Mouse (Mus musculus) fibroblast of lung, adult 2 months (primary cell): Measurements from ENCODE around the gene Lrig1.

ENCODE experiments used
- DNase-seq: peaks from one replicate; pipeline ENCODE4 v3.0.0-alpha.2; 2011; ENCODE audit warnings: low read depth

Lrig1 gene

DNA sequence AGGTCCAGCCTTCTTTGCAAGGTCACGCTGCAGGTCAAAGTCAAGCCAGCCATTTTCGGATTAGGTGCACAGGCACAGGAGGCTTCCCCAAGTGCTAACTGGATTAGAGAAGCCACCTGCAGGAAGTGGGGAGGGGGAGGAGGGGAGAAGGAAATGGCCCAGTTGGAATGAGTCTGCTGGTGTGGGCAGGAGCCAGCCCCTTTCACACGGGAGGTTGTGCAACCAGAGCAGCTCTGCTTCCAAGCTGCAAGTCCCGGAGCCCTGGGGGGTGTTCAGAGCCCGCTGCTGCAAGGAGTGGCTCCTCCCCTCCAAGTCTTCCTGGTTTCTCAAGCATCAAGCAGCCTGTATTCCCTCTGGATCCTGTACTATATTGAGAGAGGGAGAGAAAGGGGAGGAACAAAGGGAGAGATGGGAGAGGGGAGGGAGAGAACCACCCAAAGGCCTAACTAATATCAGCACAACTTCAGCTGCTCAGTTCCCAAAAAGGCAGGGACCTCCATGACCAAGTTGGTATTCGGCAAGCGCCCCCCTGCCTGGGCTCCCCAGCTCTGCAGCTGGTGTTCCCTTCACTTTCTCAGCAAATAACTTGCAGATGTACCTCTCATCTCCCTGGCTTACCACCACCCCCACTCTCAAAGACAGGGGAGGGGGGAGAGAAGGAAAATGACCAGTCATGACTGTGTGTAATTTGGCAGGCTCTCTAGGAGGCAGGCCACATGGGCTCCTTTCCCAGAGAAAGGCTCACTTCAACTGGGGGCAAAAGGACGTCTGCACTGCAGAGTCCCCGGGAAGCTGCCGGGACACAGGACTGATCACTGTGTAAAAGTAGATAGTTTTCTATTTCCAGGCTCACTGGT, 52.2 kb downstream of the Lrig1 start:
- peak; percentile 90 for DNase-seq

DNA sequence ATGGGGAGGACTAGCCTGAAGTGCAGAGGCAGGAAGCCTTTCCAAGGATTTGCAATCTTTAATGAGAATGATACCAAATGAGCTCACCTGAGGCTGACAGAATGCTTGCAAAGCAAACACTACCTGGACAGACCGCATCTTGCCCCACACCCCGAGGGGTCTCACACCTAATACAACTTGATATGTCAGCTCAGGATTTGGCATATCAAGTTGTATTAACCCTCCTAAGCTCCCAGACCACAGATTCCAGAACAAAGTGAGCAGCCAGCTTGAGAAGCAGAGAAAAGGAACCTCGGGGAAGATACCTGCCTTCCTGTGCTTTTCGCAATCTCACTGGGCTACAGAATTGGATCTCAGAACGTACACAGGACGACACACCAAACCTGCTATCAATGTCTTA, 53.1 kb downstream of the Lrig1 start:
- no peak for DNase-seq

GRCm38 (mm10) chr6:94646274-94646863, 53.6 kb downstream of the Lrig1 start:
- DNase-seq: peak; percentile 77

DNA sequence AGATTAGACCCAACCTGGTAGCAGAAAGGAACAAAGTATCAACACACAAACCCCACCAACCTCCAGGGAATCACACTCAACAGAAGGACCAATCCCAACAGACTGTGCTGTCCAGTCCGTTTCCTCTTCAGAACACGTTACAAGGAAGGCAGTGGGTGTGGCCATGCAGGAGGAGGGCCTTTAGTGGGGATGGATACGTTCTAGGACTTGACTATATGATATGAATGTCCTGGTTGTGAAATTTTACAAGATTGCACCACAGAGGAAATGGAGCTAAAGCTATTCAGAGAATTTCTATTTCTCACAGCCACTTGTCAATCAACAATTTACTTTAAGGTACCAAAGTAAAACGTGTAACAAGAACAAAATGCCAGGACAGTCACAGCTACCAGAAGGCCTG, 54.2 kb downstream of the Lrig1 start:
- no peak for DNase-seq

- DNase-seq: no peak
Observed at GRCm38 (mm10) chr6:94644641-94645040, 55.3 kb downstream of the Lrig1 start.

DNA sequence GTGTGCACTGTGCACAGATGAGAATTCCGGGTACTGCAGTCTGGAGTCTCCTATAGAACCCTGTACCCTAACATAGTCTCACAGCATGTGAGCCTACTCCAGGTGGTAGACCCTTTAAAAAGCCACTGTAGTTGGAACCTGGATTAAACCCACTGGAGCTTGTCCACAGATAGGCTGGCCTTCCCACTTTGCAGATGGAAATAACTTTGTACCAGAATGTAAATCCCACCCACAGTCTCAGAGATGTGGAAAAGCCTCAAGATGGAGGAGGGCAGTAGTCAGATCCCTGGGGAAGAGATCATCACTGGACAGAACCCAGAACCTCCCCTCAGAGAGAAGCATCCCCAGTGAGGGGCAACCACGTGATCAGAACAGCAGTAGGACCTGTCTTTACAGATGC, 56.0 kb downstream of the Lrig1 start:
- DNase-seq: no peak

GRCm38 (mm10) chr6:94642048-94642447, 57.9 kb downstream of the Lrig1 start:
- DNase-seq: no peak

DNA sequence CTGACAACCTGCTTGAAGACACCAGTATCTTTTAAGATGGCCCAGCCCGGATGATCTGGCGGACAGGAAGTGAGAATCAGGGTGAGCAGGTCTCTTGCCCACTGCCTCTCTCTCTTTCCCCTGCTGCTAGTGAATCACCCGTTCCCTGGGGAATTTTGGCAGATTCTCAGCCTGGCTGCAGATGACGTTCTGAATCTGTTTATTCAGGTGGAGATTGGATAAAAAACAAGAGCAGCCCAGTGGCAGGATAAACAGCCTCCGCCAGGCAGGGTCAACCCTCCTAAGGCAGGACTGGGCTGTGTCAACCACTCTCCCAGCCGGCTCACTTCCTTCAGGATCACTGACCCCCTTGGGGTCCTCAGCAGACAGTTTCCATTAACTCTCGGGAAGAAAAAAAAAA, 59.7 kb downstream of the Lrig1 start:
- peak; percentile 67 for DNase-seq

DNA sequence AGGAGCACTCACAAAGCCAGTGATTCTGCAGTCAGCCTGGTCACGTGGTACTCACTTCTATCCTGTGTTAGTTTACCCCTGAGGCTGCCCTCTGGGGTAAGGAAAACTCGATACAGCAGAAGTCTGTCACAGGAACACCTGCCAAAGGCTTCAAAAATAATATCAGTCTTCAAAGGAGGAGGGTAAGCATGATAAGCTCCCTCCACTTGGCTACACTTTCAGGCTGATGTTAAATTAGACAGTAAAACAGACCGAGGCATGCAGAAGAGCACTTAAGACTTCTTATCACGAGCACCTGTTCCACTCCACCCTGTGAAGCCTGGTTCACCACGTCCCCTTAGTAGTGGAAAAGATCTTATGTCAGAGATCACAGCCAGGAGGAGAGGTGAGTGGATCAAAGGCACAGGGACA, 62.9 kb downstream of the Lrig1 start:
- no peak for DNase-seq

GRCm38 (mm10) chr6:94635343-94635742, 64.6 kb downstream of the Lrig1 start:
- no peak for DNase-seq

GRCm38 (mm10) chr6:94634710-94635109, 65.2 kb downstream of the Lrig1 start:
- DNase-seq: no peak

DNA sequence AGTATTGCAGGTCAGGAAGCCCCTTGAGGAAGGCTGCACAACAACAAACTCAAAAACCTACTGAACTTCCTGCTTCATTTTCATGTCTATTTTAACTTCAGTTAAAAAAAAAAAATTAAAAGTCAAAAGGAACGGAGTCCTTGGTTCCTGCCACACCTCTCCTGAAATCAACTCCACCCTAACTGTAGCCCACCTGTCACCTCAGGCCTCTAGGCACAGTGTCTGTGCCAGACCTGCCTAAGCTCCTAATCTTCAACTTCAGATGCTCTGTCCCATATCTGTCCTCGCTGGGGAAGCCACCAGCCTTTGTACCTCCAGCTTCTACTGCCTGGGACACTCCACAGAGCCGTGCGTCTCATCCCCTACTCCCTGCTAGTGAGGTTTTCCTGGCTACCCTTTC, 65.7 kb downstream of the Lrig1 start:
- DNase-seq: no peak

DNA sequence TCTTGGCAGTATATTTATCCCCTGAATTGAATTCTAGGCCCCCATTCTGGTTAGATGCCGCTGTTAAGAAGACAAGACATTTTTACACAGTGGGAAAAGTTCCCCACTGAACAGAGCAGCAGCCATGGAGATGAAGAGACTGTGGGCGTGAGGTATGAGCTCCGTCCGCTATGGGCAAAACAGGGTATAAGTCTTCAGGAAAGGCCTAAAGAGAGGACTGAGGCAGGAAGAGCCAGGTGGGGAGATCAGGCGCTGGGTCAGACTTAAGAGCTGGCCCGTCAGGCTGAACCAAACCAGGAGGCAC, 68.2 kb downstream of the Lrig1 start:
- no peak for DNase-seq

- peak; percentile 51 for DNase-seq
Observed at GRCm38 (mm10) chr6:94631051-94631778, 68.7 kb downstream of the Lrig1 start.

DNA sequence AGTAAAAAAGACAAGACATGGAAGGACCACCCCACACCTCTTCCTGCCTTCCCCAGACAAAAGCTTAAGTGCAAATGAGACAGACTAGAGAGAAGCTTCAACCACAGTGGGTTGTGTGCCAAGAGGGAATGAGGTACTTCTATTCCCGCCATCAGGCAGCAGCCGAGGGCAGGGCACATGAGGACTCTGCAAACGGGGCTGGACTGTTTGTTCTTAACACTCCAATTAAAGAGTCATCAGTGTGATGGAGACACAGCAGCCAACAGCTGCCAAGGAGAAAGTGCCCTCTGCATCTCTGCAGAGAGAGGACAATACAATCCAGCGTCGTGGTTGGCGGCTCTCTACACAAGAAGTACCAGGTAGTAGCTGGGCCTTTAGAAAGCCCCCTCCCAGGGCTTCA, 71.2 kb downstream of the Lrig1 start:
- no peak for DNase-seq

DNA sequence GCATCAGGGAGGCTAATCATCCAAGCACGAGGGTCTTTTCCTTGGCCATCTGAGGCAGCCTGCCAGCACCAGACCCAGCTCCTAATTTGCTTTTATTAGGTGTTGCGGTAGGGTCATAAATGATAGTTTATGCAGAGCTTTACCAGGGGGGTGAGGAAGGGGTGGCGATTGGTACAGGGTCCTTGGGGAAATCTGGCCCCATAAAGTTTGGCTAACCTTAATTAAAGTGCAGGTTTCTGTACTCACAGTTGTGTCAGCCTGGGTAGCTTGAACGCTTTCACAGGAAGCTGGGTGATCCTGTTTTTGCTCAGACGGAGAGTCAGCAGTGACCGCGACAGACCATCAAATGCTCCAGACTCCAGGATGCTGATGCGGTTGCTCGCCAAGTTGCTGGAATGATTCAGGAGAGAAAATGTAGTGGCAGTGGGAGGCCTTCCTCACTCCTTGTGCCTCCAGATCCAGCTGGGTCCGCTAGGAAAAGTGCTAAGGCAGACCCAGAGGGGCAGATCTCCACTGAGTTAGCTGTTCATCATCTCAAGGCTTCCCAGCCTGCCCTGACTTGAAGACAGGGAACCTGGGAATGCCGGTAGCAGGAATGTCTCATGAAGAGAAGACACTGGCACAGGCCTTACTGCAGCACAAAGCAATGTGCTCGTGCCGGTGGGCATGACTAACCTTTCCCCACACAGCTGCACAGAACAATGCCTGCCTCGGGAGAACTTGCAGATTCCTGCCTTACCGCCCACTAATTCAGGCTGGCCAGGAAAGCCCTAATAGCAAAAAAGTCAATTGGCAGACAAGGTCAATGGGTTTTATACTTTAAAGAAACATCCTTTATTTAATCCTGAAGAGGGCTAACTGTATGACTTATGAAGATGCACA, 72.0 kb downstream of the Lrig1 start:
- DNase-seq: no peak

- DNase-seq: peak; percentile 48
Observed at GRCm38 (mm10) chr6:94626807-94627206, 73.2 kb downstream of the Lrig1 start.

DNA sequence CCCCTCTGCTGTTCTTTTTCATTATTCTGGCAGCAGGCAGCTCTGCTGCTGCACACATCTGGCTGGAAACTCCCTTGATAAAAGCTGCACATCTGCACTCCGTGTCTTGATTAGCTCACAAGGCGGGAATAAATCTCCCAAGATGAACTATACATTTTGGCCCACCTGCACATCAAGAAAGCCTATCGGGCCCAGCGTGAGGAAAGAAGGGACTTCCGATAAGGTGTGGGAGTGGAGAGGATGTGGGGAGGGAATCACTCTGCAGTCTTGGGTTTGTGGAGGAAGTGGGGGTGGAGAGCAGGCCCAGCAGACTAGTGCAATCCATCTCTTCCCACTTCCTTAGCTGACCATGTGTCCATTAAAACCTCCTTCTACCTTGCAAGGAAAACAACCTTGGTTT, 74.1 kb downstream of the Lrig1 start:
- no peak for DNase-seq

- DNase-seq: no peak
Observed at GRCm38 (mm10) chr6:94624543-94624942, 75.4 kb downstream of the Lrig1 start.

DNA sequence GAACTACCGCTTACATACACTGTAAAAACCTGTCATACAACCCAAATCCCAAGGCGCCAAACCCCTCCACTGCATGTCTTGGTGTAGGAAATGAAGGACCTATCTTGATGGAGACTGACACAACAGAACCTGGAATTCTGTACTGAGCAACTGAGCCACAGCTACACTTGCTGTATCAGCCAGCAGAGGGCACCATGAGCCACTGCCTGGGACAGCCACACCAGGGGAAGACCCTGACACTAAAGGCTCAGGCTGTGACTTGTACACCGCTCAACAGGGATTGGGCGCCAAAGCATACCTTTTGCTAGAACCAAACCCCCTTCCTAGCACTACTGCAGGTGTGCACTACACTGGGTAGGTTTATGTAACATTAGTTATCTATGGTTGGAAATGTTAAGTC, 77.0 kb downstream of the Lrig1 start:
- DNase-seq: no peak

DNA sequence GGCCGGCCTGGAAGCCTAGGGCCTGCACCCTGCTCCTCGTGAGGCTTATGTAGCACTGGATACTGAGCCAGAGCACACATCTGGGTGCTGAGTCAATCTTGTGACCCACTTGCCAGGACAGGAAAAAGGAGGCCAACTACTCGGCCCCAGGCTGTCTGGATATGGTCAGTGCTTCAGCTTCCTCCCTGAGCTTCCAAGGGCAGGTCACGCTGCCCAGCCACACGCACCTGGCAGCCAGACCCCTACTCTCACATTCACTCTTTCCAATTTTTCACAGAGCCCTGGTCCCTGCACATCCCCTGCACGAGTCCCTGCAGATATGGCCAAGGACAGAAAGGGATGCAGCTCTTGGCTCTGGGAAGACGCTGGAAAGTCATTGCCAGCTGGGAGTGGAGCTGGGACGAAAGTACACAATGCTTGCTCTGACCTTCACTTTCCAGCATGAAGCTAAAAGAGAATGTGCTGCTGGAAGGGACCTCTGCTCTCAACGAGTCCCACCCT, 79.1 kb downstream of the Lrig1 start:
- peak; percentile 48 for DNase-seq

- no peak for DNase-seq
Observed at GRCm38 (mm10) chr6:94620287-94620686, 79.7 kb downstream of the Lrig1 start.
